ENCODE assay signal across 15 mouse cellular contexts in the genomic region with DNA sequence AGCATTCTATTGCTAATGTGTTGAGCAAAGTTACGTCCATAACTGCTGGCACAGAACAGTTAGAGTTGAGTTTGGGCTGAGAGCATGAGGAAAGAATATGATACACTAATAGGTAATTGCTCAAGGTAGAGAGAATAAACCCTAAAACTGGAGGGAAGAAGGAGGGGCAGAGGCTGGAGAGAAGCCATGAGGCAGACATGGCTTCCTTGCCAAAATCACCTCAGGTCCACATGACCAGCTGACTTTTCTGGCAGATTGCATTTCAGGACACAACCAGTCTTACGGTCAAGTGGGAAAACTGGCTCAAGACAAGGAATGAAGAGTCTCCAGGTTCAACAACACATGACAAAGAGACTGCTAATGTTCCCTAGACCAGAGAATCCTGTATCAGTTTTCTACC.
"Had no signal": no experiment of that assay in that cellular context is flagged by ENCODE, and none has a peak within 500 bp of the region (broad histone marks: within the 10 kb centered on the region; RNA-seq: fewer than 3 reads in every experiment).

No protein-coding gene starts in this region.

- H3K36me3 ChIP-seq: midbrain, embryonic 13.5 days; midbrain, embryonic 15.5 days; neural tube, embryonic 12.5 days; stomach, embryonic 15.5 days had no signal

- H3K9me3 ChIP-seq: midbrain, embryonic 13.5 days; midbrain, embryonic 15.5 days; neural tube, embryonic 12.5 days; stomach, embryonic 15.5 days had no signal

- H3K4me3 ChIP-seq: midbrain, embryonic 13.5 days; midbrain, embryonic 15.5 days; myocyte; neural tube, embryonic 12.5 days; stomach, embryonic 15.5 days had no signal

- H3K27ac ChIP-seq: midbrain, embryonic 13.5 days; midbrain, embryonic 15.5 days; stomach, embryonic 15.5 days; stomach, postnatal 0 days had no signal

- DNase-seq: lung, adult 18-20 months; lung, embryonic 14.5 days; lung, postnatal 10 days; lung, postnatal 4 days; right cerebral cortex, postnatal 14 days; thymus, adult 2 months; thymus, postnatal 25 days; thymus, postnatal 4 days had no signal

- H3K9ac ChIP-seq: lung, embryonic 14.5 days; midbrain, embryonic 13.5 days; midbrain, embryonic 15.5 days; neural tube, embryonic 12.5 days; stomach, embryonic 15.5 days had no signal

- H3K4me1 ChIP-seq: midbrain, embryonic 15.5 days; stomach, embryonic 15.5 days had no signal

- H3K4me2 ChIP-seq: lung, embryonic 14.5 days; midbrain, embryonic 11.5 days; midbrain, embryonic 13.5 days; midbrain, embryonic 15.5 days; neural tube, embryonic 12.5 days; stomach, embryonic 15.5 days had no signal

- ATAC-seq: midbrain, embryonic 13.5 days; midbrain, embryonic 15.5 days had no signal

- H3K27me3 ChIP-seq: midbrain, embryonic 13.5 days; midbrain, embryonic 15.5 days; neural tube, embryonic 12.5 days; stomach, embryonic 15.5 days had no signal
